Mouse (Mus musculus) mesoderm, embryonic 11.5 days (tissue): ENCODE results near the gene Cyp4b1.
"Not testable (repeated sequence)": the region's sequence is repeated elsewhere in the genome, so short reads cannot be mapped to it uniquely, and the experiment has no call there.

Experiments used
- DNase-seq: peaks from one replicate; pipeline ENCODE4 v3.0.0-alpha.2; 2012; ENCODE audit warnings: low read depth, low spot score

The Cyp4b1 gene

DNA sequence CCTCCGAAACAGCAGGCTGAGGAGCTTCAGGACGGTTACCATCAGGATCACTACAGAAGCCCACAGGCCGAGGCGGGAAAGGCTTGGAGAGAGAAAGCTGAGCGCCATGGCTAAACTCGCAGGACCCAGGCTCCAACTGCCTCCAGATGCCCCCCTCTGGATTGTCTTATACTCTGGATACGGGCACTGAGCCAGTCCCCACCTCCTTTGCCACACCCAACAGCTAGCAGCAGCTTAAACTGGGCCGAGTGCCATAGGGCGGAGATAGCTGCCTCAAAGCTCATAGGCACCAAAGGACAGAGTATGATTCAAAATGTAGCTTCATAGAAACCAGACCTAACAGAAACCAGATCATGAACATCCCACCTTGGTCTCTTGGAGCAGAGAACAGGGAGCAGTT is at the start of gene Cyp4b1:
Gene Cyp4b1, minus strand, starts transcription at position 144 of the 400 bp plus-strand sequence.
- DNase-seq: no peak

DNA sequence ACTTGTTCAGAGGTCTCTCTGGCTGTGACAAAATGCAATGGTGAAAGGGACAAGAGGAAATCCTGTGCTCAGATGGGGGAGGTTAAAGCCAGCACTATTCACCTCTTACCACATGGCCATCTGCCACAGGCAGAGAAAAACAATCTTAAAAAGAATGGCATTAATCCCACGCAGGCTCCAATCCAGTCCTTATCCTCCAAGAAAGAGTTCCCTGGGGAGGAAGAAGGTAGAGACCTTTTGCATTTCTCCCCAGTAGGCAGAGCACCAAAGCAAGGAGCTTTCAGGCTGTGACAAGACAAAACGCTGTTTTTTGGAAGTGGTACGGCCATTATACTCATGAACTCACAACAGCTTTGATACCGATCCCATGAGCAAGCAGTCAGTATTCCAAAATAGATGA is 38.8 kb upstream of the Cyp4b1 start:
- no peak for DNase-seq

DNA sequence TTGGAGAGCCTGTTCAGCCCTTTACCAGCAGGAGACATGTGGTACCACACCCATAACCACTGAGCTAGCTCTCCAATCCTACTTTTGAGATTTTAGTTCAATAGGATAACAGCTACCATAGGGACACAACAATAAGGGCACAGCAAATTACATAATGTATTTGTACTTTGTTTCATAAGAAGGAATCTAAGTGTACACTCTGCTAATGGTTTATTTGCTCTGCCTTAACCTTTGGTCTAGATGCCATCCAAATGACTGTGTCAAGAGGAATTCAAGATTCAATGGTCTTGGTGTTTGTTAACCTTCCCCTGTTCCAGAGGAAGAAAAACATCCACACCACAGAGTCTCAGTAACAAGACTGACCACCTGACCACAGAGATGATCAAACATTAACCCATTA is 11.7 kb upstream of the Cyp4b1 start:
- no peak for DNase-seq

DNA sequence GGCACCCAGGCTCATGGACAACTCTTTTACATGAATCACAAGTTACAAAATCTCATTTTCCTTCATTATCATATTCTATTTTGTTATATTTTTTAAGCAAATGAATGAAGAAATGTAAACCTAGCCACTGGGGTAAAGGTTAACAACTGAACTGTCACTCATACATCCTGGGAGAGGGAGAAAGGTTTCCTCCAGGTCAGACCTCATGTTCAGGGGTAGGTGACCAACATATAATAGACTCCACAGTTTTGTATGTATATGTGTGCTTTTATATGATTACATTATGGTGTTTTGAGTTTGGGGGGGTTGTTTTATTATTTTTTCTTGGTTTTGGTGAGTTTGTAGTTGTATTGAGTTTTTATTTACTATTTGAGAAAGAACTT is 10.3 kb upstream of the Cyp4b1 start:
- no peak for DNase-seq

DNA sequence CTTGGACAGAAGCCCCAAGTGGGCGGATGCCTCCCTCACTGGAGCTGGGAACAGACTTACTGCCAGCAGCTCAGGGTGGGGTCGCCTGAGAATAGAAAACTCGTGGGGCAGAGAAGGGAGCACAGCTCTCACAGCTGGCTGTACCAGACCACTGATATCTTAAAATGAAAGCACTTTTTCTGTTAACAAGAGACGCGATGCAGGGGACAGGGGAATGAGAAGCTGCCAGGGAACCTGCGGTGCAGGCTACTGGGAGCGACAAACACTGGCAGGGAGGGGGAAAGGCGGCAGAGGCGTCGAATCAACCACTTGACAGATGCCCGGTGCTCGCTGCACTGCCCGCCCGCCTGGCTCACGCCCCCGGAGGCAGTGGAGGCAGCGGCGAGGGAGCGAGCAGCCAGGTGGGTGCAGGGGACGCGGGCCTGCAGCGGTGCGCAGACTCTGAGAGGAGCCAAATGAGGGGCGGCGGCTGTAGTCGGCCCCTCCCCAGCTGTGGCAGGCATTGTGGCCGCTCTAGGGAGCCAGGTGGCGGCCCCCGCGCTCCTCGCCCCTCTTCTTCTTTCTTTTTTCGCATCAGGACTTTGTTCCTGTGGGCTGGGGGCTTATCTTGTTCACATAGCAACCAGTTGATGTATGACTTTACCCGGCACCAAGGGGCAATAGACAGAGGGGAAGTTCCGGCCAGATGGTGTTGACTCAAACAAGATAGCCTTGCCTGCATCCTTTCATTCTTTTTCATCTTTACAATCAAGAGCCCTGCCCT is 9.8 kb upstream of the Cyp4b1 start:
- DNase-seq: peak; percentile 45

- DNase-seq: not testable (repeated sequence)
Observed at GRCm38 (mm10) chr4:115656535-115656922, 9.0 kb upstream of the Cyp4b1 start.

- DNase-seq: not testable (repeated sequence)
Observed at GRCm38 (mm10) chr4:115655841-115656534, 8.5 kb upstream of the Cyp4b1 start.

DNA sequence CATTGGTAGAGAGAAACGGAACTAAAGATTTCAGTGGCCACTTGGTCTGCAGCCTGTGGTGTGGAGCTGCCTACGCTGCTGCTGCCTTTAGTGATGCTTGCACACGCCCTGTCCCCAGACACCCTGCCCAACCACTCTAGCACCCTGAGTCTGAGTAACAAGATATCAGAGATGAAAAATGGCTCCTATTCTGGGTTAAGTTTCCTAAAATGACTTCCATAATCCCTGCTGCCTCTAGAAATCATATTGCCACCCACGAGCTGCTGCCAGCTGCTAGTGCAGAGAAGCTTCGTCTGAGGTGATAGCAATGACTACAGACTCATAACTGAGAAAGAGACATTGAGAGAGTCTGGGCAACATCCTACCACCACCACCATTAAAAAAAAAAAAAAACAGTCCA is 3.3 kb upstream of the Cyp4b1 start:
- no peak for DNase-seq

DNA sequence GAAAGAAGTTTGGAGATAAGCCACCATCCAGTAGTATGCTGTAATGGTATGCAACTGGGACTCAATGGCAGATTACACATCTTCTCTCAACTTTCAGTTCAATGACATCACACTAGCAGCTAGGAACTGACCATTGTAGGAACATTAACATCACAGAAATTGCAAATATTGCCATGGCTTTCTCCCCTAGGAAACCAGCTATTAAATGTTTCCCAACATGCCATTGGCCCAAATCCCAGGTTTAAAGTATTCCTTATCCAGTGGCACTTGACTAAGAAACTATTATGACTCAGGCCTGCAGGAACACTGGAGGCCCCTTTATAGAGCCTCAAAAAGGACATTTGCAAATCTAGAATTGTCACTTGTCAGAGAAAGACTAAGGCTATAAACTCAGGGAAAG is 1.8 kb upstream of the Cyp4b1 start:
- DNase-seq: no peak

DNA sequence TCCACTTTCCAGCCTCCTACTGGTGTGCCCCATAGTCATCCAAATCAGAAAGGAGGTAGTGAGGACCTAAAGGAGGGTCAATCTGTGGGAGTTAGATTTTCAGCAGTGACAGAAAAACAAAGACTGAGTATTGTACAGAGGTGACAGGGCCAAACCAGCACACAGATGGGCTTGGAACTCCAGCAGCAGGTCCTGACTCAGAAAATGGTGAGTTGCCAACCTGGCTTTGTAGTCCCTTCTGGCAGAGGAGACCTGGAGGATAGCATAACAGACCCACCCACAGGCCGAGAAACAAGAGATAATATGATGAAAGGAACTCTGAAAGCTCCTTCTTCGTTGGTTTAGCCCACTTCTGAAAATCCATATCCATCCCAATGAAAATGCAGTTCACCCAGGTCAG is 1.2 kb upstream of the Cyp4b1 start:
- DNase-seq: no peak

GRCm38 (mm10) chr4:115645371-115645770 is 2.2 kb downstream of the Cyp4b1 start:
- DNase-seq: no peak

DNA sequence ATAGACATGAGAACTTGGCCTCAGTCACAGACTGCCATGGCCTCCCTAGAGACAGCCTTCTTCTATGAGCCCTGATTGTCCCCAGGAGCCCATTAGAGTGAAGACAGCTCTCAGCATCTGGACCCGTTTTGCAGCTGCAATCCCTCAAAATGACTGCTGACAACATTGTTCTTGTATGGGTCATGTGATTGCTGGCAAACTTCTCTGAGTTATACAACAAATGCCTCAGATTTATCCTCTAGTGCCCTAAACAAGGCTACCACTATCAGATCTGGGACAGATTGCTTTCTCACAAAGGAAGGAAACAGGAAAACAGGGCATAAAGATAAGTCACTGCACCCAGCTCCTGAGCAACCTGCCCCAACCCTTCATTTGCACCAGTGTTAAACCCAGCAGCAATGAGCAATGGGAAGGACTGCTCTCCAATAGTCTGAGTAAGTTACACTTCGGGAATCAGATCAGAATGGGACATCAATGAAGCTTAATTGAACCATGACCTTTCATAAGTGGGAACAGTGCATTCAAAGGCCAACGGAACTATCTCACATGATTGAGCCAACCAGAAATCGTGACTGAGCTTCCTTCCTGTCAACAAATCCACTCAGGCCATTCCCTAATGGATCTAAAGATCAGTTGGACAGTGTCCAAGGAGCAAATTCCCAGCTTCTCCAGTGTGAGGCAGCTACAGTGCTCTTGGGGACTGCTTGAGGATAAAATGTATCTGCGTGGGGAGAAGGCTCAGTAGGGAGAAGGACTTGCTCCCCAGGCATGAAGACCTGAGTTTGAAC is 4.4 kb downstream of the Cyp4b1 start:
- DNase-seq: no peak

- not testable (repeated sequence) for DNase-seq
Observed at GRCm38 (mm10) chr4:115625560-115625959, 22.0 kb downstream of the Cyp4b1 start.

- DNase-seq: no peak
Observed at GRCm38 (mm10) chr4:115614005-115614404, 33.5 kb downstream of the Cyp4b1 start.

GRCm38 (mm10) chr4:115600611-115601010 is 46.9 kb downstream of the Cyp4b1 start, which contains the start of gene Cyp4a32:
Gene Cyp4a32, plus strand, starts transcription at chr4:115600969.
- not testable (repeated sequence) for DNase-seq

- DNase-seq: no peak
Observed at GRCm38 (mm10) chr4:115596824-115597336, 50.6 kb downstream of the Cyp4b1 start.

DNA sequence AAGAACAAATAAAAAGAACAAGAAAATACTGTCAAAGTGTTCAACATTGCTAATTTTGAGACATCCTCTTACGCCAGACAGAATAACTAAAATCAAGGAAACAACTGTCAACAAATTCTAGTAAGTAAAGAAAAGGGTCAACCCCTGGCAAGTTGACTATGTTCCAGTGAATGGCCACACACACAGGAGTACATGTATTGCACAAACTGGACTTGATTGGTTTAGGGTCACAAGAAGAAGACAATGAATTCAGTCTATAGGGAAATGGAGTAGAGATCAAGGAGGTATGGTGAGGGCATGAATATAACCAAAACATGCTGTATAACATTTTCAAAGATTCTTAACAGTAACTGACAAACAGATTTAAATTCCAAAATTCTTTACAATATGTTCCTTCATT is 51.2 kb downstream of the Cyp4b1 start:
- DNase-seq: no peak

- DNase-seq: no peak
Observed at GRCm38 (mm10) chr4:115583036-115583435, 64.5 kb downstream of the Cyp4b1 start.

GRCm38 (mm10) chr4:115575776-115576175 is 71.7 kb downstream of the Cyp4b1 start:
- DNase-seq: no peak

- no peak for DNase-seq
Observed at GRCm38 (mm10) chr4:115575255-115575654, 72.3 kb downstream of the Cyp4b1 start.
